Mouse (Mus musculus): ENCODE measurements around the gene Ankdd1a. TPM values are rescaled to one million over a fixed set of nuclear protein-coding genes. Genes with fewer than 3 reads are reported as not detected.

Gene Ankdd1a
- polyA plus RNA-seq, 1 experiment from 2014 or later, result 0.60 TPM

- Histone ChIP-seq H3K36me3 (no peaks in the 10 kb centered on the region), H3K27ac (replicated peaks) (no peak overlapping the region), H3K4me2 (no peak overlapping the region), H3K4me1 (replicated peaks) (peaks cover 9% of the 10 kb centered on the region; the same call in 1 of the 2 replicates), H3K4me3 (no peak overlapping the region), H3K27me3 (no peaks in the 10 kb centered on the region), H3K9ac (no peak overlapping the region), H3K9me3 (no peaks in the 10 kb centered on the region)
- no peak for ATAC-seq (ENCODE audit: low read depth)
- 86% methylated on average over 10 of the region's 10 CpGs for WGBS
Observed at GRCm38 (mm10) chr9:65525445-65526195, 5.6 kb upstream of the Ankdd1a start.

- Histone ChIP-seq H3K9ac (no peak overlapping the region), H3K36me3 (no peaks in the 10 kb centered on the region), H3K4me2 (peak overlapping the region; percentile 29), H3K4me3 (no peak overlapping the region), H3K27ac (replicated peaks) (no peak overlapping the region), H3K4me1 (replicated peaks) (peaks cover 25% of the 10 kb centered on the region), H3K27me3 (no peaks in the 10 kb centered on the region), H3K9me3 (no peaks in the 10 kb centered on the region)
- 24% methylated on average over 14 of the region's 14 CpGs for WGBS
- peak; percentile 76; the same call in 1 of the 2 replicates for ATAC-seq (ENCODE audit: low read depth)
Observed at GRCm38 (mm10) chr9:65523611-65524364, 3.8 kb upstream of the Ankdd1a start.

GRCm38 (mm10) chr9:65520505-65520876 is 498 bp upstream of the Ankdd1a start:
- H3K27ac ChIP-seq (replicated peaks), result peak overlapping the region; percentile 62
- WGBS, result 11% methylated on average over 11 of the region's 11 CpGs

GRCm38 (mm10) chr9:65514851-65515261 is 5.1 kb downstream of the Ankdd1a start:
- H3K4me2 ChIP-seq, result no peak overlapping the region
- no peak overlapping the region for H3K27ac ChIP-seq (replicated peaks)
- no peaks in the 10 kb centered on the region for H3K27me3 ChIP-seq
- 55% methylated on average over 3 of the region's 3 CpGs for WGBS
- no peak for ATAC-seq (ENCODE audit: low read depth)
- no peak overlapping the region for H3K4me3 ChIP-seq
- no peak overlapping the region for H3K9ac ChIP-seq
- no peaks in the 10 kb centered on the region for H3K9me3 ChIP-seq
- H3K36me3 ChIP-seq, result no peaks in the 10 kb centered on the region
- peaks cover 8% of the 10 kb centered on the region for H3K4me1 ChIP-seq (replicated peaks)

More at GRCm38 (mm10) chr9:65520505-65520876, 498 bp upstream of the Ankdd1a start:
- Histone ChIP-seq H3K9ac (peak overlapping the region; percentile 65), H3K27me3 (no peaks in the 10 kb centered on the region), H3K4me3 (peak overlapping the region; percentile 37), H3K36me3 (no peaks in the 10 kb centered on the region), H3K4me1 (replicated peaks) (peaks cover 25% of the 10 kb centered on the region), H3K9me3 (no peaks in the 10 kb centered on the region), H3K4me2 (peak overlapping the region; percentile 64)
- peak; percentile 61; the same call in 1 of the 2 replicates for ATAC-seq (ENCODE audit: low read depth)

GRCm38 (mm10) chr9:65514431-65514830 is 5.6 kb downstream of the Ankdd1a start:
- no peak overlapping the region for H3K9ac ChIP-seq
- 68% methylated on average over 8 of the region's 8 CpGs for WGBS
- 0 out of 2 replicates have a peak, but pooled peaks have one; percentile 20 for ATAC-seq (ENCODE audit: low read depth)
- no peak overlapping the region for H3K4me2 ChIP-seq
- no peaks in the 10 kb centered on the region for H3K9me3 ChIP-seq
- H3K27ac ChIP-seq (replicated peaks), result no peak overlapping the region
- H3K4me1 ChIP-seq (replicated peaks), result peaks cover 3% of the 10 kb centered on the region; the same call in 1 of the 2 replicates
- no peaks in the 10 kb centered on the region for H3K36me3 ChIP-seq
- no peaks in the 10 kb centered on the region for H3K27me3 ChIP-seq
- no peak overlapping the region for H3K4me3 ChIP-seq

- Histone ChIP-seq H3K4me1 (replicated peaks) (no peaks in the 10 kb centered on the region; the same call in 1 of the 2 replicates), H3K27me3 (no peaks in the 10 kb centered on the region), H3K4me3 (no peak overlapping the region), H3K9ac (no peak overlapping the region), H3K4me2 (no peak overlapping the region), H3K36me3 (no peaks in the 10 kb centered on the region), H3K9me3 (no peaks in the 10 kb centered on the region), H3K27ac (replicated peaks) (no peak overlapping the region)
- 86% methylated on average over 3 of the region's 3 CpGs for WGBS
- ATAC-seq (ENCODE audit: low read depth), result no peak
Observed at GRCm38 (mm10) chr9:65512520-65512919, 7.5 kb downstream of the Ankdd1a start.

- no peak overlapping the region for H3K4me3 ChIP-seq
- no peaks in the 10 kb centered on the region for H3K9me3 ChIP-seq
- no peak overlapping the region for H3K4me2 ChIP-seq
- no peak overlapping the region for H3K27ac ChIP-seq (replicated peaks)
- no peak for ATAC-seq (ENCODE audit: low read depth)
- no peaks in the 10 kb centered on the region for H3K27me3 ChIP-seq
- no peaks in the 10 kb centered on the region for H3K36me3 ChIP-seq
- WGBS, result 73% methylated on average over 7 of the region's 7 CpGs
- no peaks in the 10 kb centered on the region for H3K4me1 ChIP-seq (replicated peaks)
- no peak overlapping the region for H3K9ac ChIP-seq
Observed at GRCm38 (mm10) chr9:65508449-65508848, 11.5 kb downstream of the Ankdd1a start.

GRCm38 (mm10) chr9:65502721-65503505 is 17.1 kb downstream of the Ankdd1a start:
- Histone ChIP-seq H3K4me2 (no peak overlapping the region), H3K9me3 (no peaks in the 10 kb centered on the region), H3K27ac (replicated peaks) (no peak overlapping the region), H3K27me3 (no peaks in the 10 kb centered on the region), H3K36me3 (no peaks in the 10 kb centered on the region), H3K4me3 (no peak overlapping the region), H3K4me1 (replicated peaks) (no peaks in the 10 kb centered on the region), H3K9ac (no peak overlapping the region)
- 82% methylated on average over 21 of the region's 21 CpGs for WGBS
- no peak for ATAC-seq (ENCODE audit: low read depth)

GRCm38 (mm10) chr9:65502146-65502545 is 17.8 kb downstream of the Ankdd1a start:
- no peaks in the 10 kb centered on the region for H3K36me3 ChIP-seq
- H3K9me3 ChIP-seq, result no peaks in the 10 kb centered on the region
- H3K4me1 ChIP-seq (replicated peaks), result no peaks in the 10 kb centered on the region
- no peak overlapping the region for H3K27ac ChIP-seq (replicated peaks)
- no peaks in the 10 kb centered on the region for H3K27me3 ChIP-seq
- ATAC-seq (ENCODE audit: low read depth), result no peak
- no peak overlapping the region for H3K4me2 ChIP-seq
- no peak overlapping the region for H3K9ac ChIP-seq
- 61% methylated on average over 8 of the region's 8 CpGs for WGBS
- no peak overlapping the region for H3K4me3 ChIP-seq

GRCm38 (mm10) chr9:65492851-65493250 is 27.1 kb downstream of the Ankdd1a start:
- ATAC-seq (ENCODE audit: low read depth), result no peak

GRCm38 (mm10) chr9:65492351-65492750 is 27.6 kb downstream of the Ankdd1a start:
- no peak overlapping the region for H3K4me2 ChIP-seq
- no peak for ATAC-seq (ENCODE audit: low read depth)
- no peak overlapping the region for H3K9ac ChIP-seq
- 88% methylated on average over 2 of the region's 2 CpGs for WGBS
- H3K4me3 ChIP-seq, result no peak overlapping the region
- no peaks in the 10 kb centered on the region for H3K27me3 ChIP-seq
- no peak overlapping the region for H3K27ac ChIP-seq (replicated peaks)
- no peaks in the 10 kb centered on the region for H3K4me1 ChIP-seq (replicated peaks)
- peaks cover 16% of the 10 kb centered on the region for H3K36me3 ChIP-seq
- no peaks in the 10 kb centered on the region for H3K9me3 ChIP-seq

More at GRCm38 (mm10) chr9:65492851-65493250, 27.1 kb downstream of the Ankdd1a start:
- Histone ChIP-seq H3K36me3 (peaks cover 13% of the 10 kb centered on the region), H3K27me3 (no peaks in the 10 kb centered on the region), H3K4me3 (no peak overlapping the region), H3K4me1 (replicated peaks) (no peaks in the 10 kb centered on the region), H3K27ac (replicated peaks) (no peak overlapping the region), H3K4me2 (no peak overlapping the region), H3K9ac (no peak overlapping the region), H3K9me3 (no peaks in the 10 kb centered on the region)
- WGBS, result 90% methylated on average over 4 of the region's 4 CpGs

GRCm38 (mm10) chr9:65491476-65491875 is 28.5 kb downstream of the Ankdd1a start:
- Histone ChIP-seq H3K4me2 (no peak overlapping the region), H3K36me3 (peaks cover 24% of the 10 kb centered on the region), H3K27me3 (no peaks in the 10 kb centered on the region), H3K9ac (no peak overlapping the region), H3K27ac (replicated peaks) (no peak overlapping the region), H3K4me3 (no peak overlapping the region), H3K9me3 (no peaks in the 10 kb centered on the region), H3K4me1 (replicated peaks) (no peaks in the 10 kb centered on the region)
- no peak for ATAC-seq (ENCODE audit: low read depth)
- 94% methylated on average over 3 of the region's 3 CpGs for WGBS

Data from neural tube, embryonic 13.5 days (tissue).